Mouse (Mus musculus): ENCODE results near the gene Rims1. TPM values are rescaled to one million over a fixed set of nuclear protein-coding genes. Genes with fewer than 3 reads are reported as not detected.

The Rims1 gene
- total RNA-seq (2021), result 100 to 1,000 TPM; 187 to 199 TPM
- long read RNA-seq, partial matches to known transcripts, result 5 of 25 reads
- long read RNA-seq, other reads (novel, unspliced or antisense), result 20 of 25 reads

- DNase-seq (ENCODE audit: low spot score in 2 of 2), result peak; percentile 66 to 73
Observed at GRCm38 (mm10) chr1:22805726-22806625, at the start of gene Rims1. Gene Rims1 (minus strand): TSS chr1:22805994.

GRCm38 (mm10) chr1:22806626-22807096 lies 867 bp upstream of the Rims1 start:
- peak; percentile 26 to 28 for DNase-seq (ENCODE audit: low spot score in 2 of 2)

DNA sequence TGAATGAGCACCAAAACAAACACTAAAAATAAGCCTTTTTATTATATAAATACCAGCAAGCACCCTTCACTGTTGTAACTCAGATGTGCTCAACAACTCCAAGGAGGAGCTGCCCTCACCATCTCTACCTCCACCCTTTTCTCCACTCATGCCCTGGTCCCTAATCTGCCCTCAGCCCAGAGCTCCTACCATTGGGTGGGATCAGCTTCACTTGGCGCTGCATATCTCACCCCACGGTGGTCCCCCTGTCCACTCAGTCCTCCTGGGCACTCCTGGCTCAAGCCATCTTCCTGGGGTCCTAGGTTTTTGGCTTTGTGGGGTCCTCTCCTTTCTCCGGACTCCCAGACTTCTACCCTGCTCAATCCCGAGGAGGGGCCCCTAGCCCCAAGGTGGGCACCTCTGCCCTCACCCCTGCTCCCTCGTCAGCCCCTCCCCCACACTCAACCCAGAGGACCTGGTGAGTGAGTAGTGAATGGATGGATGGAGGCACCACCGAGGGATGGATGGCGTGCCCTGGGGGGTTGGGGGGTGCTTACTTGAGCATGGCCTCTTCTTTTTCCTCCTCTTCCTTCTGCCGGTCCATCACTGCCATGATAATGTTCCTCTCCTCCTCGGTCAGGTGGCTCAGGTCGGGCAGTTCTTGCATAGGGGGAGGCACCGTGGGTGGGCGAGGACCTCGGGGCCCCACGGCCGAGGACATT lies 619 bp downstream of the Rims1 start:
- peak; percentile 48 to 50 for DNase-seq (ENCODE audit: low spot score in 2 of 2)

GRCm38 (mm10) chr1:22804148-22804885 lies 1.5 kb downstream of the Rims1 start:
- peak; percentile 9 to 16 for DNase-seq (ENCODE audit: low spot score in 2 of 2)

- peak; percentile 8 to 19 for DNase-seq (ENCODE audit: low spot score in 2 of 2)
Observed at GRCm38 (mm10) chr1:22803471-22803870, 2.3 kb downstream of the Rims1 start.

DNA sequence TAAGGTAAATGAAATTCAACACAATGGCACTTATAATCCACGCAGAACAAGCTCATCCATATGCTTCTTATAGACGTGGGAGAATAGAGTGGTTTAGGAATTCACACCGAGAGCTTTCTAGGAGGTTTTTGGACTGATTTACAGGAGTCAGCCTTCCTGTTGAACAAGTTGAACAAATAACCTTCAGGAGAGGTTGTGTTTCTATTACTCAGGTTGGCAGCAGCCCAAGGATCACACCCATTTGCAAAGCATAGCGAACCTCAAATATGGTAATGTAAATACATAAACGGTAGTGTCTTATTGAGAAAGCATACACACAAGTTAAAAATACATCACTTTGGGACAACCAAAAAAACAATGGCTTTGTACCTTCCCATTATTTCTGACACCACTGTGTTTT lies 5.5 kb downstream of the Rims1 start:
- no peak for DNase-seq (ENCODE audit: low spot score in 2 of 2)

DNA sequence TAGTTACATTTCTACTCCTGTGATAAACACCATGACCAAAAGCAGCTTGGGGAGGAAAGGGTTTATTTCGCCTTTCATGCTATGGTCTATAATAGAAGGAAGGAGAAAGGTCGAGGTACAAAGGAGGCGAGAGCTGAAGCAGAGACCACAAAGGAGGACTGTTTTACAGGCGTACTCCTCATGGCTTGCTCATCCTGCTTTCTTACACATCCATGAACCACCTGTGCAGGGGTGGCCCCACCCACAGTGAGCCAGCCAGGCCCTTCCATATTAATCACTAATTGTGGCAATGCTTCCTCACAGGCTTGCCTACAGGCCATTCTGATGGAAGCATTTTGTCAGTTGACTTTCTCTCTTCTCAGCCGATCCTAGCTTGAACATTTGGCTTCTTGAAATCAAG lies 8.7 kb downstream of the Rims1 start:
- DNase-seq (ENCODE audit: low spot score in 2 of 2), result no peak

DNA sequence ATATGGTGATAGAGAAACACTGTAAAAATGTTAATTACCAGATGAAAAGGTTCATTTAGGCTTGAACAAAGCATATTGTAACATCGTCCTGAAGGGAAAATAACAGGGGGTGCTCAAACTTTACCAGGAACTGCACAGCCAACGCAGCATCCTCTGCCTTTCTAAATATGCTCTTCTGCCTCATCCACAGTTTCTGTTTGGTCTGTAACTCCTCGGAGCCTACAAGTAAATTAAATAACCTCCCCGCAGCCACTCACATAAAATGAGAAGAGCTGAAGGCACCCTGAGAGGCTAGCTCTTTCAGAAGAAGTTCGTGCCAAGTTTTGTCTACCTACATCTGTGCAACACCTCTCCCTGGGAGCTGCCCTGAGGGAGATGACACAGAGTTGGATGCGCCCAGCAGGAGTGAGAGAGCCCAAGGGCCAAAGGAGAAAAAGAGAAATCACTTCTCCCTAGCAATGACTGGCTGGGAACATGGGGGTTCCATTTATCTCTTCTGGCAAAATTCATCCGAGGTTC lies 16.3 kb downstream of the Rims1 start:
- DNase-seq (ENCODE audit: low spot score in 2 of 2), result no peak

- no peak for DNase-seq (ENCODE audit: low spot score in 2 of 2)
Observed at GRCm38 (mm10) chr1:22787616-22788015, 18.2 kb downstream of the Rims1 start.

- DNase-seq (ENCODE audit: low spot score in 2 of 2), result no peak
Observed at GRCm38 (mm10) chr1:22770530-22771254, 35.1 kb downstream of the Rims1 start.

DNA sequence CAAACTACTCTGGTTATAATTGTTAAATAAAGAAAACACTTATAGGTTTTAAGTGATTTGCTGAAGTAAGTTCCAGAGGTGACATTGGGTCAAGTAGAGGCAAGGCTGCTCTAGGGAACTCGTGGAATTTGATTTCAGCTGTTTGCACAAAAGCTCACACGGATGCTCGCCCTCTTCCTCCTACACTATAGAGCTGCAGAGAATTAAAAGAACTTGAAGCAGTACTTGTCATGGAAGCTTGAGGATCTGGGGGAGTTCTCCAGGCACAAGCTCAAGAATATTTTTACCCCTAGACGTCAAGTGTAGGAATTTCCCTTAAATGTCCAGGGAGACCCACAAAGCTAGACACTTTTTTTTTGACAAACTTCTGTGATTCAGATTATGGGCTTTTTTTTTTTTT lies 42.4 kb downstream of the Rims1 start:
- no peak for DNase-seq (ENCODE audit: low spot score in 2 of 2)

DNA sequence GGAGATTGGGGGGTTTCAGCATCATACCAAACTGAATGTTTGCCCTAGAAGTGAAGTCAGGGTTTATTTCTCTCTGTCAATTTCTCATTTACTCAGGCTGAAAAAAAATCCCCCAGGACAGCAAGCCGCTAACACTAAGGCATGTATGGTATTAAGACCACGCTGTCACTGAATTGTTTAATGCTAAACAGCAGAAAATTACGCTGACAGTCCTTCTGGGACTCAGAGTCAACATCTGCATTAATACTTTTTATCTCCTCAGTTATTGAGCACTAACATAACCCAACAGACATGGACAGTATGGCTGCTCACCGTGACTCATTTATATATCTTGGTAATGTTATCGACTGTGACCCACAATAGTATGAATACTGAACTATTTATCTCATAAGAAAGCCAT lies 43.0 kb downstream of the Rims1 start:
- no peak for DNase-seq (ENCODE audit: low spot score in 2 of 2)

- DNase-seq (ENCODE audit: low spot score in 2 of 2), result no peak
Observed at GRCm38 (mm10) chr1:22750536-22750935, 55.3 kb downstream of the Rims1 start.

- DNase-seq (ENCODE audit: low spot score in 2 of 2), result no peak
Observed at GRCm38 (mm10) chr1:22744655-22745054, 61.1 kb downstream of the Rims1 start.

DNA sequence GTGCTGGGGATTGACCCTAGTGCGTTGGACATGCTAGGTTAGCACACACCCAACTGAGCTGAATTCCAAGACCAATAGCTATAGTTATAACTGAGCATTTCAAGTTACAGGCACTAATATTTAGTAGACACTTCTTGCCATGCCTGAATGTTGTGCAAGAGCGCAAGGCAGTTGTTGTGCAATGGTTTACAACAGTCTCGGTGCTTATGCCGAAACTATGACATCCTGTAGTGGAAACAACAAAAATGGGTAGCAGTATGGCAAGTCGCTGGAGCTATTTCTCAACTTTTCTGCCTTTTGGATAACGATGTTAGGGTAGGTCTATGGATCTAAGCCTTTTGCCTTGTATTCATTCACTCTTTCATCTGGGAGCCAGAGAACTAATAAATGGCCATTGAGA lies 68.3 kb downstream of the Rims1 start:
- DNase-seq (ENCODE audit: low spot score in 2 of 2), result no peak

GRCm38 (mm10) chr1:22734429-22734828 lies 71.4 kb downstream of the Rims1 start:
- DNase-seq (ENCODE audit: low spot score in 2 of 2), result no peak

DNA sequence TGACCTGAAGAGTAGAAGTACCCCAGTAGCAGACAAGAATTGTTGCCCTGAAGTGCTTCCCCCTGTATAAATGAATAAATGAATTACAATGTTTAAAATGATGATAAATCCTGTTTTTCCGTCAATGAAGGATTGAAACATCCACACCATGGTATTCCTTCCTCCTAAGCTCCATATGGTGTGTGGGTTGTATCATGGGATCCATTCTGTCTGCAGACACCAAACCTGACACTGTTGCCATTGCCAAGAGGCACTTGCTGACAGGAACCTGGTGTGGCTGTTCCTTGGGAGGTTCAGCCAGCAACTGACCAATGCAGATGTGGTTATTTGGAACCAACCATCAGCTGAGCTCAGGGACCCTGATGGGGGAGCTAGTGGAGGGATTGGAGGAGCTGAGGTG lies 72.5 kb downstream of the Rims1 start:
- no peak for DNase-seq (ENCODE audit: low spot score in 2 of 2)

GRCm38 (mm10) chr1:22728207-22728606 lies 77.6 kb downstream of the Rims1 start:
- DNase-seq (ENCODE audit: low spot score in 2 of 2), result no peak

- no peak for DNase-seq (ENCODE audit: low spot score in 2 of 2)
Observed at GRCm38 (mm10) chr1:22721706-22722105, 84.1 kb downstream of the Rims1 start.

DNA sequence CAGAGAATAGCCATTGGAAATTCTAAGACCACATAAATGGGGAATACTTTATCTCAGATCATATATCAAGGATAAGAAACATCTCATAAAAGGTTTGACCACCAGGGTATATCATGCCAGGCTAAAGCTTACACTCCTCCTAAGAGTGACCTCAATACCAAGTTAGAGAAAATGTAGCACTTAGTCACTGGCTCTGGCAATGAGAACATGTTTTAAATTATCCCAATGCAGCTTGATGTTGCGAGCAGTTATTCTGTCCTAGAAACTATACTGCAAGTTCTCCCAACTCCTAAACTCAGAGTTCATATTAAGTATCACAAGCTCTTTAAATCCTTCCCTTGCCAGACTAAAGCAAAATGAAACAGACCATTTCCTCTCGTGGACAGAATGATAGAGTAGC lies 85.1 kb downstream of the Rims1 start:
- no peak for DNase-seq (ENCODE audit: low spot score in 2 of 2)

DNA sequence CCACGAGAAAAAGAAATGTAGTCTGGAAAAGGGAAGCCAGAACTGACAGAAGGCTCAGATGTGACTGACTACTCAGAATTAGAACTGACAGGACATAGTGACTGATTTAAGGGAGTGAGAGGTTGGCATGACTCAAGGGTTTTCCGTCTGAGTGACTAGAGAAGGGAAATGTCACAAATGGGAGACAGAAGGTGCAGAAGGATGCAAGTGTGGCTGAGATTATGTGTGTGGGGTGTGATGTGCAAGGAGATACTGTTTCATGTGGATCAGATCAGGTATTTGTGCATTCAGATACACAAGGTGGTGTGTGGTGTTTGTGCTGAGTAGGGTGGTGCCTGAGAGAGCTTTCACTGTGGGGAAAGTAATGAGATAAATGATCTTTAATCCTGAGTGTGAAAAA lies 96.3 kb downstream of the Rims1 start:
- DNase-seq (ENCODE audit: low spot score in 2 of 2), result no peak
